Mouse (Mus musculus) midbrain, embryonic 12.5 days (tissue): ENCODE measurements around the gene Ralgps2. TPM values are rescaled to one million over a fixed set of nuclear protein-coding genes. Genes with fewer than 3 reads are reported as not detected.

Source experiments
- ATAC-seq: fragments of 200-750 bp; cut with Nextera tagmentation; 2 replicates; pipeline ENCODE4 v1.8.0; 2017; ENCODE audit warnings: low read depth, moderate TSS enrichment, moderate library complexity; ENCODE audit not compliant: low FRiP score
- H3K27ac ChIP-seq: fragments of 300-500 bp; sonication (generic); replicated peaks from 2 replicates; pipeline ENCODE4 v1.5.1; 2016; ENCODE audit warnings: mild to moderate bottlenecking
- H3K27me3 ChIP-seq: fragments of 300-500 bp; sonication (generic); 2 replicates; pipeline ENCODE4 v1.6.1; 2016; ENCODE audit warnings: mild to moderate bottlenecking
- H3K36me3 ChIP-seq: fragments of 300-500 bp; sonication (generic); 2 replicates; pipeline ENCODE4 v1.6.1; 2016
- H3K4me1 ChIP-seq: fragments of 300-500 bp; sonication (generic); 2 replicates; pipeline ENCODE4 v1.6.1; 2016
- H3K4me2 ChIP-seq: fragments of 300-500 bp; sonication (generic); replicated peaks from 2 replicates; pipeline ENCODE4 v1.6.1; 2016; ENCODE audit warnings: mild to moderate bottlenecking, moderate library complexity
- H3K4me3 ChIP-seq: fragments of 300-500 bp; sonication (generic); 2 replicates; pipeline ENCODE4 v1.5.1; 2016; ENCODE audit warnings: mild to moderate bottlenecking
- H3K9ac ChIP-seq: fragments of 300-500 bp; sonication (generic); replicated peaks from 2 replicates; pipeline ENCODE4 v1.6.1; 2016; ENCODE audit warnings: mild to moderate bottlenecking, moderate library complexity
- H3K9me3 ChIP-seq: fragments of 300-500 bp; sonication (generic); 2 replicates; pipeline ENCODE4 v1.6.1; 2016; ENCODE audit warnings: mild to moderate bottlenecking
- WGBS: fragments of 180-500 bp; shearing (Covaris S2); methylation state at CpG from one replicate; pipeline ENCODE4 v1.1.7; 2016; 5-methylcytosine and 5-hydroxymethylcytosine counted together
- polyA plus RNA-seq: library from polyadenylated mRNA; unstranded; fragments of >200 nt; fragmentation: Nextera tagmentation; extraction: Ambion mirVana; gene quantifications from 2 replicates; pipeline ENCODE4 v1.2.1, GENCODE M21; 2016

Ralgps2 gene
- polyA plus RNA-seq, 1 experiment from 2014 or later, result 125 TPM

- no peak overlapping the region for H3K9ac ChIP-seq
- 0 out of 2 replicates have a peak, but pooled peaks cover 6% of the 10 kb centered on the region for H3K36me3 ChIP-seq
- H3K4me3 ChIP-seq, result no peak overlapping the region
- ATAC-seq, result no peak
- no peak overlapping the region for H3K27ac ChIP-seq
- 95% methylated on average over 4 of the region's 4 CpGs for WGBS
- no peaks in the 10 kb centered on the region for H3K27me3 ChIP-seq
- H3K4me1 ChIP-seq, result no peaks in the 10 kb centered on the region
- no peaks in the 10 kb centered on the region for H3K9me3 ChIP-seq
- no peak overlapping the region for H3K4me2 ChIP-seq
Observed at GRCm38 (mm10) chr1:156854558-156854957, 84.9 kb downstream of the Ralgps2 start.

GRCm38 (mm10) chr1:156852872-156853271, 86.6 kb downstream of the Ralgps2 start:
- Histone ChIP-seq H3K4me2 (no peak overlapping the region), H3K36me3 (0 out of 2 replicates have a peak, but pooled peaks cover 6% of the 10 kb centered on the region), H3K9me3 (no peaks in the 10 kb centered on the region), H3K27ac (no peak overlapping the region; the same call in 1 of the 2 replicates), H3K4me3 (no peak overlapping the region), H3K9ac (no peak overlapping the region), H3K27me3 (no peaks in the 10 kb centered on the region), H3K4me1 (no peaks in the 10 kb centered on the region)
- WGBS, result 83% methylated on average over 5 of the region's 5 CpGs
- ATAC-seq, result no peak

DNA sequence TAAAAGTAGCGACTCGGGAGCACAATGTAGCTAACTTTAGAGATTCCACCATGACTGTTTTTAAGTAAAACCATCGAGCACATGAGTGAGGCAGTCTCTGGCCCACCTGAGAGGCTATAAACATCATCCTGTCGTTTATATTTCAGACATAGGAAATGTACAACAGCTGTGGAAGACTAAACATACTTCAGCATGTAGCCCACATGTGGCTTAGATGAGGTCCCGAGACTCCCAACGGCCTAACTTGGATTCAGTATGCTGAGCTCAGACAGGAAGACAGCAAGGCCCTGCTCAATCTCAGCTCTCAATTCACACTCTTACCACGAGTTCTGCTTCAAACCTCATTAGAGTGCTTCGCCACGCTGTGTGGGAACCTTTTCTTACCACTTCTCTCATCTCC, 87.0 kb downstream of the Ralgps2 start:
- Histone ChIP-seq H3K9me3 (no peaks in the 10 kb centered on the region), H3K27ac (no peak overlapping the region), H3K9ac (no peak overlapping the region), H3K4me3 (no peak overlapping the region), H3K27me3 (no peaks in the 10 kb centered on the region), H3K4me1 (no peaks in the 10 kb centered on the region), H3K4me2 (no peak overlapping the region), H3K36me3 (0 out of 2 replicates have a peak, but pooled peaks cover 6% of the 10 kb centered on the region)
- ATAC-seq, result no peak
- WGBS, result 79% methylated on average over 9 of the region's 9 CpGs

DNA sequence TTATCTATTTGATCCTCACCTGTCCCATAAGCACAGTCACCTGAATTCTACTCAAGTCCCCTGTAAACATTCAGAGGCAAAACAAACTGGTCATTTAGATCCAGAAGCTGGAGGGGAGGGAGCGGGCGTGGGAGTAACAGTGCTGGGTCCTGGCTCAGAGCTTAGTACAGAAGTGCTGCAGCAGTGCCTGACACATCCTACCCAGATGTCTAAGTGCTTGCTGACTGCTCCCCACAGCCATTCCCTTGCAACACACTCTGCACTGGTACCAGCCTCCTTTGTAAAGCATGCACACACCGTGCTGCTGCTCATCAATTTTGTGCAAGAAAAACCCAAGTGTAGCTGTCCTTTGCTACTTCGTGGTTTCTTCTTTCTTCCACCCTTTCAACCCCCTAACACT, 92.3 kb downstream of the Ralgps2 start:
- no peak overlapping the region for H3K4me2 ChIP-seq
- H3K36me3 ChIP-seq, result no peaks in the 10 kb centered on the region
- ATAC-seq, result no peak
- no peak overlapping the region for H3K4me3 ChIP-seq
- H3K9me3 ChIP-seq, result no peaks in the 10 kb centered on the region
- H3K4me1 ChIP-seq, result no peaks in the 10 kb centered on the region
- no peak overlapping the region for H3K9ac ChIP-seq
- 85% methylated on average over 4 of the region's 4 CpGs for WGBS
- H3K27ac ChIP-seq, result no peak overlapping the region
- H3K27me3 ChIP-seq, result no peaks in the 10 kb centered on the region

GRCm38 (mm10) chr1:156841625-156842339, 97.6 kb downstream of the Ralgps2 start:
- Histone ChIP-seq H3K4me1 (peaks cover 16% of the 10 kb centered on the region), H3K27ac (no peak overlapping the region), H3K36me3 (no peaks in the 10 kb centered on the region), H3K27me3 (no peaks in the 10 kb centered on the region), H3K9ac (no peak overlapping the region), H3K4me2 (no peak overlapping the region), H3K9me3 (no peaks in the 10 kb centered on the region), H3K4me3 (no peak overlapping the region)
- no peak for ATAC-seq
- 90% methylated on average over 11 of the region's 11 CpGs for WGBS

DNA sequence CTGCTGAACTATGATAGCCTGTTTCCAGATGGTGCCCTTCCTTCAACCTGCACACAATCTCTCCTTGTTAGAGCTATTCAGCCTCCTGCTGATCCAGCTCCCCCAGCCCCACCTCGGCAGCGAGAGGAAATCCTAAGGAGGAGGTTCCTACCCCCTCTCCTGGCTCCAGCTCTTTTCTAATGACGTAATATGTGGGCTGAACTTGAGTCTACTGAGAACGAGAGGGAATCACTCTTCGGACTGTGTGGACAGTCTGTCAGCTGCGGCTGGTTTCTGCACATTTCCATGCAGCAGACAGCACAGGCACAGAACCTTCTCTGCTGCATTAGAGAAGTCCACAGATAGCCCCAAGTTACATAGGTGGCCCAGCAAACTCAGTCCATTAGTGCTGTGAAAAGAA, 100.7 kb downstream of the Ralgps2 start:
- H3K9me3 ChIP-seq, result no peaks in the 10 kb centered on the region
- WGBS, result 12% methylated on average over 6 of the region's 6 CpGs
- H3K4me3 ChIP-seq, result no peak overlapping the region
- no peaks in the 10 kb centered on the region for H3K36me3 ChIP-seq
- peak; percentile 75 for ATAC-seq
- H3K27ac ChIP-seq, result 0 out of 2 replicates have a peak overlapping the region, but pooled peaks have one; percentile 42
- peak overlapping the region; percentile 15; the same call in 1 of the 2 replicates for H3K4me2 ChIP-seq
- H3K4me1 ChIP-seq, result peaks cover 16% of the 10 kb centered on the region
- H3K27me3 ChIP-seq, result no peaks in the 10 kb centered on the region
- H3K9ac ChIP-seq, result 0 out of 2 replicates have a peak overlapping the region, but pooled peaks have one; percentile 11

GRCm38 (mm10) chr1:156838177-156838576, 101.2 kb downstream of the Ralgps2 start, which contains the start of gene Angptl1:
Gene Angptl1 (plus strand): TSS chr1:156838562.
- peaks cover 16% of the 10 kb centered on the region for H3K4me1 ChIP-seq
- no peaks in the 10 kb centered on the region for H3K36me3 ChIP-seq
- H3K27me3 ChIP-seq, result no peaks in the 10 kb centered on the region
- WGBS, result 53% methylated on average over 4 of the region's 4 CpGs
- no peak for ATAC-seq
- peak within 1 kb of the TSS; percentile 42; the same call in 1 of the 2 replicates for H3K27ac ChIP-seq
- no peaks in the 10 kb centered on the region for H3K9me3 ChIP-seq
- peak within 1 kb of the TSS; percentile 15; the same call in 1 of the 2 replicates for H3K4me2 ChIP-seq
- 0 out of 2 replicates have a peak within 1 kb of the TSS, but pooled peaks have one; percentile 11 for H3K9ac ChIP-seq
- H3K4me3 ChIP-seq, result no peak within 1 kb of the TSS

DNA sequence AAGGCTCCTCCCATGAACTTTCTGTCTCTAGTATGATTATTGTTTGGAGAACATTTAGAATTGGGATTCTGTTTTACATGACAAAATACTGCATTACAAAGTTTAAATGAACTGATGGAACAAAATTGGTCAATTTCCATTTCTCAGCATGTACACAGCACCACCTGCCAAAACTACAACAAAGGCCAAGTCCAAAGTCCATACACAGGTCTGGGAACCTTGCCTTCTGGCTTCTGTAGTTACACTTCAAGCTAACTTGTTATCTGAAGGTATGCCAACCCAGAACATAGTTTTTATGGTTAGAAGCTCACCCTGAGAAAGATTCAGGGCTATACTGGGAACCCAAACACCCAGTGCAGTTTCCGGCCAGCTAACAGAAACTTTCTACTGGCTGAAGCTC, 120.2 kb downstream of the Ralgps2 start:
- H3K4me1 ChIP-seq, result no peaks in the 10 kb centered on the region
- 100% methylated on average over 1 of the region's 1 CpGs for WGBS
- H3K36me3 ChIP-seq, result peaks cover 44% of the 10 kb centered on the region
- H3K9ac ChIP-seq, result no peak overlapping the region
- H3K9me3 ChIP-seq, result no peaks in the 10 kb centered on the region
- H3K27ac ChIP-seq, result no peak overlapping the region
- no peak overlapping the region for H3K4me3 ChIP-seq
- H3K27me3 ChIP-seq, result no peaks in the 10 kb centered on the region
- no peak overlapping the region for H3K4me2 ChIP-seq
- ATAC-seq, result no peak

GRCm38 (mm10) chr1:156813485-156813884, 125.9 kb downstream of the Ralgps2 start:
- no peak overlapping the region for H3K9ac ChIP-seq
- no peaks in the 10 kb centered on the region for H3K27me3 ChIP-seq
- ATAC-seq, result no peak
- WGBS, result 70% methylated on average over 6 of the region's 6 CpGs
- no peak overlapping the region for H3K4me3 ChIP-seq
- H3K4me1 ChIP-seq, result no peaks in the 10 kb centered on the region
- peaks cover 42% of the 10 kb centered on the region for H3K36me3 ChIP-seq
- H3K9me3 ChIP-seq, result no peaks in the 10 kb centered on the region
- H3K4me2 ChIP-seq, result no peak overlapping the region
- H3K27ac ChIP-seq, result no peak overlapping the region

GRCm38 (mm10) chr1:156812716-156813115, 126.7 kb downstream of the Ralgps2 start:
- H3K4me1 ChIP-seq, result no peaks in the 10 kb centered on the region
- H3K4me3 ChIP-seq, result no peak overlapping the region
- no peak overlapping the region for H3K4me2 ChIP-seq
- H3K9ac ChIP-seq, result no peak overlapping the region
- no peaks in the 10 kb centered on the region for H3K27me3 ChIP-seq
- no peaks in the 10 kb centered on the region for H3K9me3 ChIP-seq
- H3K27ac ChIP-seq, result no peak overlapping the region
- peaks cover 38% of the 10 kb centered on the region for H3K36me3 ChIP-seq
- 84% methylated on average over 8 of the region's 8 CpGs for WGBS
- no peak for ATAC-seq

GRCm38 (mm10) chr1:156811928-156812327, 127.5 kb downstream of the Ralgps2 start:
- Histone ChIP-seq H3K27ac (no peak overlapping the region), H3K9ac (no peak overlapping the region)
- no peak for ATAC-seq

DNA sequence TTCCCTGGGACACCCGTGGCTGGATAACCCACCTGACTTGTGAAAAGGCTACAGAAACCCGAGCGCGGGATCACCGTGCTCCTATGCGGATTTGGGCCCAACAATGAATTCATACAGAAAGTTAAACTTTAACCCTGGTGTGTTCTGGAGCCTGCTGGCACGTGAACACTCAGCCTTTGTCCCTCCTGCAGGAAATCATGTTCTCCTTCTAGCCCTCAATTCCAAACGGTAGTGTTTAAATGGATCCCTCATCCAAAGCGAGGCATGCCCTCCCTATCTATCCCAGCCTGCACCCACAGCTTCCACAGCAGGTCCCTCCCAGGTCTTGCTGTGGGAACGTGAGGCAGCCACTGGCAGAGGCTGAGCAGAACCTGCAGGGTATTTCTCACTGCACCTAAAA, 131.1 kb downstream of the Ralgps2 start:
- H3K27ac ChIP-seq, result no peak overlapping the region
- no peak overlapping the region for H3K9ac ChIP-seq
- no peak overlapping the region for H3K4me2 ChIP-seq
- WGBS, result 71% methylated on average over 10 of the region's 10 CpGs
- no peak overlapping the region for H3K4me3 ChIP-seq
- peaks cover 18% of the 10 kb centered on the region; the same call in 1 of the 2 replicates for H3K36me3 ChIP-seq
- H3K4me1 ChIP-seq, result no peaks in the 10 kb centered on the region
- no peak for ATAC-seq
- H3K9me3 ChIP-seq, result no peaks in the 10 kb centered on the region
- no peaks in the 10 kb centered on the region for H3K27me3 ChIP-seq

More at GRCm38 (mm10) chr1:156811928-156812327, 127.5 kb downstream of the Ralgps2 start:
- H3K4me1 ChIP-seq, result no peaks in the 10 kb centered on the region
- WGBS, result 85% methylated on average over 7 of the region's 7 CpGs
- peaks cover 30% of the 10 kb centered on the region for H3K36me3 ChIP-seq
- H3K4me3 ChIP-seq, result no peak overlapping the region
- H3K27me3 ChIP-seq, result no peaks in the 10 kb centered on the region
- H3K4me2 ChIP-seq, result no peak overlapping the region
- H3K9me3 ChIP-seq, result no peaks in the 10 kb centered on the region
